Mouse (Mus musculus) kidney, adult 2 months (tissue): ENCODE results near the gene Snrnp48. TPM values are rescaled to one million over a fixed set of nuclear protein-coding genes. Genes with fewer than 3 reads are reported as not detected.
A peak's percentile ranks its signal among the peaks of the same experiment; 100 is the strongest.

Source experiments
- DNase-seq: peaks from one replicate; pipeline ENCODE4 v3.0.0; 2021
- H3K27ac ChIP-seq: fragments of 200-500 bp; 2 replicates; pipeline ENCODE4 v1.5.1; 2012; ENCODE audit warnings: low read depth, low read length, control low read depth, inconsistent platforms; ENCODE audit not compliant: insufficient read depth
- H3K27me3 ChIP-seq: fragments of 200-500 bp; replicated peaks from 2 replicates; pipeline ENCODE4 v1.6.1; 2012; ENCODE audit warnings: mild to moderate bottlenecking, moderate library complexity, low read length, inconsistent platforms; ENCODE audit not compliant: control insufficient read depth, insufficient read depth
- H3K36me3 ChIP-seq: fragments of 200-500 bp; 2 replicates; pipeline ENCODE4 v1.6.1; 2012; ENCODE audit warnings: mild to moderate bottlenecking, moderate library complexity, low read length, inconsistent platforms; ENCODE audit not compliant: control insufficient read depth, insufficient read depth
- H3K4me1 ChIP-seq: fragments of 200-500 bp; 2 replicates; pipeline ENCODE4 v1.6.1; 2011; ENCODE audit warnings: low read length; ENCODE audit not compliant: control insufficient read depth, insufficient read depth
- H3K4me3 ChIP-seq: fragments of 200-500 bp; 2 replicates; pipeline ENCODE4 v1.5.1; 2011; ENCODE audit warnings: mild to moderate bottlenecking, low read depth, low read length, control low read depth; ENCODE audit not compliant: insufficient read depth
- CTCF ChIP-seq: fragments of 200-500 bp; conservative IDR thresholded peaks from 2 replicates; pipeline ENCODE4 v1.5.1; 2011; ENCODE audit warnings: low read depth, mild to moderate bottlenecking, control low read depth, low read length, moderate library complexity, mixed read lengths; ENCODE audit not compliant: insufficient read depth, insufficient read length
- POLR2A ChIP-seq: fragments of 200-500 bp; IDR thresholded peaks from one replicate; pipeline ENCODE4 v1.6.1; 2011; ENCODE audit warnings: low read depth, low read length, control low read depth
- WGBS: fragments of 180-500 bp; shearing (Covaris S2); methylation state at CpG from one replicate; pipeline ENCODE4 v1.1.7; 2018; 5-methylcytosine and 5-hydroxymethylcytosine counted together
- polyA plus RNA-seq: library from polyadenylated mRNA; depleted of rRNA; stranded (reverse); fragments of >200 nt; gene quantifications from 2 replicates; pipeline ENCODE4 v1.2.3, GENCODE M21; 2012

Snrnp48 gene
- polyA plus RNA-seq, 1 experiment = 18.8 TPM

DNA sequence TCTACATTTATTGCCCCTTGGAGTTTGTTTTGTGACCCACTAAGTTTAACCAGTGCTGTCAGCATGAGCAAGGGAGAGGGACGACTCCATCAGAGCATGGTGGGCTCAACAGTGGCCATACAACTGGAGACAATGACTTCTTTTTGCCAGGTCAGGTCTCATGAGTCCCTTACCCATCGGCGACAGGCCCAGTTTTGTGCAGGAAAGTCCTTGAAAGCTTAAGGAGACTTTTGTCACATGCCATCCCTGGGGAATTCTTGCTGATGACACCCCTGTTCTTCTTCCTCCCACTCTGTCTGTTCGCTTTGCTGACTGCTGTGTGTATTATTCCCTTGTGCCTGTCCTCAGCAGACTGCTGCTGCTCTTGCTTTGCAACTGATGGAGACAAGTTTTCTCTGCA is 27.7 kb downstream of the Snrnp48 start:
- no peak for DNase-seq
- Histone ChIP-seq H3K27ac (no peak overlapping the region), H3K36me3 (no peaks in the 10 kb centered on the region; the same call in 1 of the 2 replicates), H3K4me1 (no peaks in the 10 kb centered on the region), H3K4me3 (no peak overlapping the region), H3K27me3 (no peaks in the 10 kb centered on the region)
- TF ChIP-seq CTCF = no peak
- TF ChIP-seq POLR2A = no peak
- WGBS = 86% methylated on average over 4 of the region's 4 CpGs

DNA sequence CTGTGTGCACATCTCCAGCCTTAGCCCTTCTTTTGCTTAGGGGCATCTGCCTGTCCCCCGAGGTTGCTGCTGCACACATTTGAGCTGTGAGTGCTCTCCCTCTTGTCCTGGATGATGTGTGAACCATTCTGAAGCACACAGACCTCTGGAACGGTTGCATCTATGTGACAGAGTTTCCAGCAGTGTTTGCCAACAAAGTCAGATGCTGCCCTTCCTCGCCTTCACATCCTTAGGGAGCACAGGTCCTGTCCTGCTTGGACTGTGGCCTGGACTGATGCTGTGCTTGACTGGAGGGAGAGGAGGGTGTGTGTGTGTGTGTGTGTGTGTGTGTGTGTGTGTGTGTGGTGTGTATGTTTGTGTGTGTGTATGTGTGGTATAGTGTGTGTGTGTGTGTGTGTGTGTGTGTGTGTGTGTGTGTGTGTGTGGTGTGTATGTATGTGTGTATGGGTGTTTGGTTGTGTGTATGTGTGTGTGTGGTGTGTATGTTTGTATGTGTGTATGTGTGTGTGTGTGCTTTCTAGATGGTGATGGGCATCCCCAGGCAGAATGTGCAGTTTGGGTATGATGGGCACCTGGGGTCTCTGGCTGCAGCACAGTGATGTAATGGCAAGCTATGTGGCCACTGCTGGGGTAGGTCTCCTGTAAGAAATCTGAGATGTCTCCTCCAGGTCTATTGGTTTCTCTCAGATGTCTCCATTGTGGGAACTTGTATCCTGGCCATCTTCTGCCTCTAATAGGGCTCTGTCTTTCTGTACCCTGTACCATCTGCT is 28.3 kb downstream of the Snrnp48 start:
- no peak for TF ChIP-seq CTCF
- no peak for TF ChIP-seq POLR2A
- 60% methylated on average over 3 of the region's 3 CpGs for WGBS

DNA sequence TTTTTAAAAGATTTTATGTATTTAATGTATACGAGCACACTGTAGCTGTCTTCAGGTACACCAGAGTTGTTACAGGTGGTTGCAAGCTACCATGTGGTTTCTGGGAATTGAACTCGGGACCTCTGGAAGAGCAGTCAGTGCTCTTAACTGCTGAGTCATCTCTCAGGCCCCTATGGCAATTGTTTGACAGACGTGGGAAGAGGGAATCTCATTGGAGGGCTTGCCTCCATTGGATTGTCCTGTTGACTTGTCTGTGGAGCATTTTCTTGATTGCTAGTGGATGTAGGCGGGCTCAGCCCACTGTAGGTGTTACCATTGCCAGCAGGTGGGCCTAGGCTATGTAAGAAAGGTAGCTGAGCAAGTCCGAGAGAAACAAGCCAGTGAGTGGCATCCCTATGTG is 29.9 kb downstream of the Snrnp48 start:
- TF ChIP-seq CTCF (no peak), POLR2A (no peak)
- Histone ChIP-seq H3K27ac (no peak overlapping the region), H3K27me3 (no peaks in the 10 kb centered on the region), H3K4me1 (no peaks in the 10 kb centered on the region), H3K4me3 (no peak overlapping the region), H3K36me3 (no peaks in the 10 kb centered on the region)
- no peak for DNase-seq
- 81% methylated on average over 5 of the region's 5 CpGs for WGBS

More for the DNA sequence above, 28.3 kb downstream of the Snrnp48 start:
- Histone ChIP-seq H3K36me3 (no peaks in the 10 kb centered on the region; the same call in 1 of the 2 replicates), H3K27ac (no peak overlapping the region), H3K4me3 (no peak overlapping the region), H3K4me1 (no peaks in the 10 kb centered on the region), H3K27me3 (no peaks in the 10 kb centered on the region)
- no peak for DNase-seq

DNA sequence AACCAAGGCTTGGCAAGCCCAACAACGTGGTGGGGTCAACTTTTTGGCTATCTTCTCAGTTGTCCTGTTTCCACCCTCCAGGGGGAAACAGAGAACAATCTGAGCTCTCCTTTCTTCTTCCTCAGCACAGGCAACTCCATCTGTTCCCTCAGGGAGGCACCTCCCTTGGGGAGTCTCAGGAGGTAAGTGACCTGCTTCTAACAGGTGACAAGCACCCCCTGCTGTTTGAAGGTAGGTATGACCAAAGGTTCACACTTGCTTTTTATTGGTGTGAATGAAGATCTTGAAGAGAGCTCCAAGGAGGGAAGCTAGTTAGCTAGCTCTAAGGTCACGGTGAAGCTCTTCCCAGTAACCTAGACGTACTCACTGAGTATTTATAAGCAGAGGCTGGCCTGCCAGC is 30.6 kb downstream of the Snrnp48 start:
- DNase-seq = peak; percentile 45
- Histone ChIP-seq H3K4me3 (no peak overlapping the region), H3K27me3 (no peaks in the 10 kb centered on the region), H3K27ac (no peak overlapping the region), H3K4me1 (no peaks in the 10 kb centered on the region), H3K36me3 (no peaks in the 10 kb centered on the region)
- peak; percentile 36 for TF ChIP-seq CTCF
- TF ChIP-seq POLR2A = no peak
- WGBS = 74% methylated on average over 3 of the region's 3 CpGs

DNA sequence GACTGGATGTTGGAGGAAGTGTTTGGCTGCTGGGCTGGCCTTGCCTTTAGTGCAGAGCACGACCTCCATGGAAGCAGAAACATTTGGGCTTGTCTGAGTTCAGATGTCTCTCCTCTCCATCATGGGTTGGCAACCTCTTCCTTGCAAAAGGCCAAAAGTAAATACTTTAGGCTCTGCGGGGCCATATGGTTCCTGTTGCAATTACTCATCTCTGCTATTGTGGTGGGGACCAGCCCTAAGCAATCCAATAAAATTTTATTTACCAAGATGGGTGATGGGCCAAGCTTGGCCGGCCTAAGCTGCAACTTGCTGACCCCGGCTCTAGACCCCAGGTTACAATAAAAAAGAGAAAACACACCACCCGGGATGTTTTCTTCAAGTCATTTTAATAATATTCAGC is 43.4 kb downstream of the Snrnp48 start:
- Histone ChIP-seq H3K36me3 (no peaks in the 10 kb centered on the region), H3K4me1 (no peaks in the 10 kb centered on the region), H3K4me3 (no peak overlapping the region), H3K27ac (no peak overlapping the region), H3K27me3 (no peaks in the 10 kb centered on the region)
- TF ChIP-seq CTCF (no peak), POLR2A (no peak)
- 59% methylated on average over 5 of the region's 5 CpGs for WGBS
- DNase-seq = peak; percentile 2

DNA sequence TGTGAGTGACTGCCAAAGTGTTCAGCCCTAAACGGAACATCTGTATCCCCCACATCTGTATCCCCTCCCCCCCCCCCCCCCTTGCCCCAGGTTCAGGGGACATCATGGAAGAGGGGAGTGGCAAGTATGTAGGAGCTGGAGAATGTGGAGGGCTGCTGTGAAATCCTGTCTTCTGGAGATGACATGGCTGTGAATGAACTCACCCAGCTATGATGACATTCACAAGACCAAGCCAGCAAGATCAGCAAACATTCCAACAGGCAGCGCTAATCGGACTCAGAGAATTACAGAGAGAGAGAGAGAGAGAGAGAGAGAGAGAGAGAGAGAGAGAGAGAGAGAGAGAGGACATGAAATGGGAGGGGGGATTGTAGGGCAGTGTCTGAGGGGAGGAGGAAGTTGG is 46.5 kb downstream of the Snrnp48 start:
- Histone ChIP-seq H3K4me3 (no peak overlapping the region), H3K4me1 (no peaks in the 10 kb centered on the region), H3K27me3 (no peaks in the 10 kb centered on the region), H3K36me3 (no peaks in the 10 kb centered on the region), H3K27ac (no peak overlapping the region)
- DNase-seq = no peak
- TF ChIP-seq CTCF (no peak), POLR2A (no peak)
- WGBS = 65% methylated on average over 3 of the region's 3 CpGs

DNA sequence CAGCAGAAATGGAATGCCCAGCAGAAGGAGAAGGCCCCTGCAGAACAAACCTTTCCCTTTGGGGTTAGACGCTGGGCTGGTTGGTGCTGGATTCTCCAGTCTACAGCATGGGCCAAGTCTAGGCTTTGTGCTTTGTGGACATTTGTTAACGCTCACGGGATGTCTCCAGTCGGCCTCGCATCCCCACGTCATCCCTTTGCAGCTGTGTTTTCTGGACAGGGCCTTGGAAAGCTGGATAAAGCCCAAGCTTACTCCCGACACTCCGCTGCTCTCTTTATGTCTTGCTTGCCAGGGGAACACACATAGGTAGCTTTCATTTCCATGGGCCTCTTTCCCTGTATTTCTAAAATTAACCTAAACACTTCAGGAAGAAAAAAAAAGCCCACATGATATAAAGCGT is 49.0 kb downstream of the Snrnp48 start:
- no peak for DNase-seq
- no peaks in the 10 kb centered on the region for H3K27me3 ChIP-seq
- no peak overlapping the region for H3K27ac ChIP-seq
- no peak overlapping the region for H3K4me3 ChIP-seq
- 81% methylated on average over 9 of the region's 9 CpGs for WGBS
- H3K4me1 ChIP-seq = no peaks in the 10 kb centered on the region
- H3K36me3 ChIP-seq = no peaks in the 10 kb centered on the region
- no peak for TF ChIP-seq POLR2A
- no peak for TF ChIP-seq CTCF

DNA sequence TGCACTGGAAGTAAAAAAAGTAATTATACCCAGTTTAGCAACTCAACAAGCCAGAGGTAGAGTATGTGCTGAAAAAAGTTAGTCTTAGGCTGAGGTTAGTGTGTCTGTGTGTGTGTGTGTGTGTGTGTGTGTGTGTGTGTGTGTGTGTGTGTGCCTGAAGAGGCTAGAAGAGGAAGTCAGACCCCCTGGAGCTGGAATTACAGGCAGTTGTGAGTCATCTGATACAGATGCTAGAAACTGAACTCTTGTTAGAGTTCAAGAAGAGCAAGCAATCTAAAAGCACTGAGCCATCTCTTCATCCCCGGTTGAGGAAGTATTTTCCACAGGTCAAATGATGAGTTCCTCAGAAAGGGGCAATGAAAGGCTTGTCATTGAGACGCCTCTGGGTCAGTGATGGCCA is 54.2 kb downstream of the Snrnp48 start:
- TF ChIP-seq POLR2A (no peak), CTCF (no peak)
- no peaks in the 10 kb centered on the region for H3K27me3 ChIP-seq
- 40% methylated on average over 2 of the region's 2 CpGs for WGBS
- H3K4me3 ChIP-seq = no peak overlapping the region
- no peaks in the 10 kb centered on the region for H3K36me3 ChIP-seq
- no peaks in the 10 kb centered on the region for H3K4me1 ChIP-seq
- DNase-seq = no peak
- H3K27ac ChIP-seq = no peak overlapping the region
